ENCODE assay signal across 12 mouse cellular contexts in genomic region chr8:126359296-126359695, GRCm38 (mm10).
DNase-seq lines count a peak whose midpoint lies in the region; ATAC-seq and TF ChIP-seq lines count a peak whose summit lies in the region.
"Had no signal": no experiment of that assay in that cellular context is flagged by ENCODE, and none has a peak within 500 bp of the region (broad histone marks: within the 10 kb centered on the region; RNA-seq: fewer than 3 reads in every experiment).

No protein-coding gene starts in this region.

- DNase-seq in hindbrain, embryonic 14.5 days (ENCODE audit: low spot score) = no peak
- DNase-seq in ES-E14 (ENCODE audit: low read depth, low spot score) = no peak
- peak; percentile 89 for DNase-seq in kidney, adult 11 months
- peak; percentile 75 to 92 for DNase-seq in kidney, postnatal 25 days
- no peak for DNase-seq in right cerebral cortex, postnatal 36 days (ENCODE audit: low spot score in 2 of 2)
- no peak for DNase-seq in ovary, postnatal 36 days (ENCODE audit: low spot score)
- DNase-seq: cerebellum, adult 11-12 months; embryo, embryonic 11 days; gastrocnemius, postnatal 36 days; thymus, postnatal 36 days had no signal

- H3K4me2 ChIP-seq in hindbrain, embryonic 16.5 days (ENCODE audit: low read length) = no peak overlapping the region
- no peak overlapping the region for H3K4me2 ChIP-seq in hindbrain, embryonic 14.5 days (replicated peaks)
- H3K4me2 ChIP-seq: intestine, embryonic 15.5 days had no signal

- in situ Hi-C loops in ES-E14 (cut with MboI; ENCODE audit: low sequenced_read_pairs in 2 of 2, unreplicated experiment in 2 of 2) = no loop called here

- peaks cover 3% of the 10 kb centered on the region; the same call in 1 of the 2 replicates for H3K4me1 ChIP-seq in hindbrain, embryonic 16.5 days (ENCODE audit: control insufficient read depth, insufficient read depth, low read depth, low read length)
- no peaks in the 10 kb centered on the region for H3K4me1 ChIP-seq in hindbrain, embryonic 14.5 days (replicated peaks; ENCODE audit: control insufficient read depth, insufficient read depth, low read length)
- peaks cover 0 to 25% of the 10 kb centered on the region in 2 experiments; a peak in 3 of 4 replicates for H3K4me1 ChIP-seq in ES-E14 (ENCODE audit: control insufficient read depth in 2 of 2, insufficient read depth in 2 of 2, low read length in 2 of 2, poor library complexity in 1 of 2)
- H3K4me1 ChIP-seq: intestine, embryonic 15.5 days had no signal

- H3K27ac ChIP-seq in hindbrain, embryonic 16.5 days (ENCODE audit: low read depth, low read length) = peak overlapping the region; percentile 42
- H3K27ac ChIP-seq in hindbrain, embryonic 14.5 days = no peak overlapping the region; the same call in 1 of the 2 replicates
- no peak overlapping the region for H3K27ac ChIP-seq in ES-E14 (ENCODE audit: insufficient read depth, low read depth, low read length, poor library complexity, severe bottlenecking)
- H3K27ac ChIP-seq: intestine, embryonic 15.5 days had no signal

- H3K4me3 ChIP-seq in hindbrain, embryonic 16.5 days (ENCODE audit: low read length) = no peak overlapping the region
- no peak overlapping the region for H3K4me3 ChIP-seq in hindbrain, embryonic 14.5 days (replicated peaks; ENCODE audit: low read length)
- H3K4me3 ChIP-seq in ES-E14 (ENCODE audit: insufficient read depth in 1 of 2, low read depth in 1 of 2, low read length in 2 of 2, poor library complexity in 1 of 2, severe bottlenecking in 1 of 2) = no peak overlapping the region
- H3K4me3 ChIP-seq: intestine, embryonic 15.5 days had no signal

- no peaks in the 10 kb centered on the region for H3K36me3 ChIP-seq in hindbrain, embryonic 16.5 days (ENCODE audit: control insufficient read depth, insufficient read depth, low read length)
- H3K36me3 ChIP-seq in hindbrain, embryonic 14.5 days (replicated peaks; ENCODE audit: control insufficient read depth, insufficient read depth) = no peaks in the 10 kb centered on the region
- H3K36me3 ChIP-seq in ES-E14 (ENCODE audit: control insufficient read depth, insufficient read depth, low read length, poor library complexity, severe bottlenecking) = no peaks in the 10 kb centered on the region
- H3K36me3 ChIP-seq: intestine, embryonic 15.5 days had no signal

- no peak overlapping the region for H3K9ac ChIP-seq in hindbrain, embryonic 16.5 days (ENCODE audit: low read depth, low read length)
- H3K9ac ChIP-seq in hindbrain, embryonic 14.5 days = no peak overlapping the region
- H3K9ac ChIP-seq in ES-E14 (ENCODE audit: insufficient read depth, low read depth, low read length, poor library complexity, severe bottlenecking) = peak overlapping the region; percentile 24; the same call in 1 of the 2 replicates
- H3K9ac ChIP-seq: intestine, embryonic 15.5 days had no signal

- no peaks in the 10 kb centered on the region for H3K27me3 ChIP-seq in hindbrain, embryonic 16.5 days (replicated peaks; ENCODE audit: control insufficient read depth, insufficient read depth, low read length)
- H3K27me3 ChIP-seq in hindbrain, embryonic 14.5 days (ENCODE audit: control insufficient read depth, insufficient read depth, low read length) = no peaks in the 10 kb centered on the region
- H3K27me3 ChIP-seq: intestine, embryonic 15.5 days had no signal

- ATAC-seq in hindbrain, embryonic 16.5 days = 0 out of 2 replicates have a peak, but pooled peaks have one; percentile 34
- no peak for ATAC-seq in hindbrain, embryonic 14.5 days (ENCODE audit: low FRiP score)
- ATAC-seq: intestine, embryonic 15.5 days had no signal

- WGBS in hindbrain, embryonic 16.5 days = 47% methylated on average over 6 of the region's 6 CpGs
- 53% methylated on average over 6 of the region's 6 CpGs for WGBS in hindbrain, embryonic 14.5 days

- H3K9me3 ChIP-seq in hindbrain, embryonic 16.5 days (ENCODE audit: control insufficient read depth, low read length) = no peaks in the 10 kb centered on the region
- no peaks in the 10 kb centered on the region for H3K9me3 ChIP-seq in hindbrain, embryonic 14.5 days (ENCODE audit: control insufficient read depth, low read length)
- no peaks in the 10 kb centered on the region for H3K9me3 ChIP-seq in ES-E14 (ENCODE audit: control insufficient read depth, insufficient read depth, low read depth, low read length)
- H3K9me3 ChIP-seq: intestine, embryonic 15.5 days had no signal

TF ChIP-seq in ES-E14, 5 proteins besides CTCF, POLR2A, EP300 and RAD21:
- TF ChIP-seq CHD2 (IDR thresholded peaks at IDR 0.05; ENCODE audit: low read depth, low read length) = no peak
- no peak for TF ChIP-seq HCFC1 (IDR thresholded peaks at IDR 0.05; ENCODE audit: borderline replicate concordance, insufficient read depth, low read length)
- no peak for TF ChIP-seq ZC3H11A (IDR thresholded peaks at IDR 0.05; ENCODE audit: borderline replicate concordance, low read depth, low read length)
- TF ChIP-seq ZNF384 (IDR thresholded peaks at IDR 0.05; ENCODE audit: low read depth, low read length) = no peak
- TF ChIP-seq MAFK (IDR thresholded peaks at IDR 0.05; ENCODE audit: insufficient read depth, low read depth, low read length) = no peak

Comparison
In these comparisons a context has a peak if more than half of its experiments do, and no peak if none do; other contexts are left out.
1. DNase-seq: peak in kidney, adult 11 months (single experiment) and kidney, postnatal 25 days (2 of 2); none in hindbrain, embryonic 14.5 days (single experiment), ES-E14 (single experiment), right cerebral cortex, postnatal 36 days (0 of 2) and ovary, postnatal 36 days (single experiment).